Mouse (Mus musculus) liver, postnatal 0 days (tissue): ENCODE data around the gene S100a10.

Experiments
- CTCF ChIP-seq: sonication (generic); IDR thresholded peaks from 2 replicates; pipeline ENCODE4 v1.5.1; 2016; ENCODE audit warnings: antibody characterized with exemption, low read depth
- EP300 ChIP-seq: IDR thresholded peaks from 2 replicates; pipeline ENCODE4 v1.6.1; 2016; ENCODE audit warnings: antibody characterized with exemption, low read depth, mild to moderate bottlenecking

DNA sequence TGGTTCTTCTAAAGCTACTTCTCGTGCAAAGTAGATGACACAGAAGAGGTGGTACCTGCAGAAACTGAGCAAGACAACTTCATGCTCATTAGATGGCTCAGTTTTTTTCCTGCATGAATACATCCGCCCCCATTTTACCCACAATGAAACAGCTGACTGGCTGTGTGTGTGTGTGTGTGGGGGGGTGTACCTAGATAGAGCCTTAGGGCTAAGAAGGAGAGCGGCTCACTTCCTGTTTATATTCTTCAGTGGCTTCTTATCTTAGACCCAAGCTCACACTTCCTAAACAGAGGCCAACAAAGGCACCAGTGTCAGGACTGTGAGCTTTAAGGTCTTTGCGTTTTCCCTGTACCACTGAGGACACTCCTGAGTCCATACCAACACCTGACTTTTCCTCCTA is 4.9 kb upstream of the S100a10 start:
- TF ChIP-seq EP300 (0 out of 2 replicates have a peak, but pooled peaks have one; percentile 30), CTCF (no peak)
